Mouse (Mus musculus): Measurements from ENCODE around the gene Slc39a3. TPM values are rescaled to one million over a fixed set of nuclear protein-coding genes. Genes with fewer than 3 reads are reported as not detected.

The Slc39a3 gene
- total RNA-seq, 1 experiment from 2014 or later, result 30.3 TPM

- DNase-seq, result peak; percentile 78
Measured at GRCm38 (mm10) chr10:80985241-80985969, 51.8 kb downstream of the Slc39a3 start.

- no peak for DNase-seq
Measured at GRCm38 (mm10) chr10:80984223-80984622, 53.0 kb downstream of the Slc39a3 start.

GRCm38 (mm10) chr10:80982381-80982780 is 54.8 kb downstream of the Slc39a3 start:
- DNase-seq, result peak; percentile 84

GRCm38 (mm10) chr10:80981564-80982112 is 55.6 kb downstream of the Slc39a3 start:
- no peak for DNase-seq

Other genes with a start within 250 kb of the Slc39a3 start
- 47.6 and 52.2 TPM in 2 replicates for gene Sf3a2, start 239.2 kb downstream of the Slc39a3 start, total RNA-seq (2021)
- gene Plekhj1, start 238.8 kb downstream of the Slc39a3 start, total RNA-seq (2021), result 59.5 and 71.1 TPM in 2 replicates
- 0.74 and 0.94 TPM in 2 replicates for gene Amh, start 232.2 kb downstream of the Slc39a3 start, total RNA-seq (2021)
- gene Jsrp1, start 223.9 kb downstream of the Slc39a3 start, total RNA-seq (2021), result 2.8 and 3.1 TPM in 2 replicates
- 734 and 741 TPM in 2 replicates for gene Oaz1, start 210.8 kb downstream of the Slc39a3 start, total RNA-seq (2021)
- gene Lingo3, start 193.4 kb downstream of the Slc39a3 start, total RNA-seq (2021), result 1.0 and 1.2 TPM in 2 replicates
- gene Lsm7, start 182.2 kb downstream of the Slc39a3 start, total RNA-seq (2021), result 35.1 and 43.3 TPM in 2 replicates
- gene Sppl2b, start 182.2 kb downstream of the Slc39a3 start, total RNA-seq (2021), result 30.5 and 33.0 TPM in 2 replicates
- gene Tmprss9, start 165.6 kb downstream of the Slc39a3 start, total RNA-seq (2021), result 0.11 TPM in 1 of 2 replicates, not detected in the other
- gene Timm13, start 136.5 kb downstream of the Slc39a3 start, total RNA-seq (2021), result 252 and 257 TPM in 2 replicates
- gene Lmnb2, start 119.2 kb downstream of the Slc39a3 start, total RNA-seq (2021), result 14.9 and 15.8 TPM in 2 replicates
- 29.8 and 91.3 TPM in 2 replicates for gene Gadd45b, start 107.4 kb downstream of the Slc39a3 start, total RNA-seq (2021)
- 5.9 and 6.2 TPM in 2 replicates for gene Gng7, start 22.5 kb downstream of the Slc39a3 start, total RNA-seq (2021)
- gene Diras1, start 11.8 kb downstream of the Slc39a3 start, total RNA-seq (2021), result 2.1 and 2.3 TPM in 2 replicates
- gene Sgta, start 22.8 kb upstream of the Slc39a3 start, total RNA-seq (2021), result 212 and 215 TPM in 2 replicates
- gene Thop1, start 32.6 kb upstream of the Slc39a3 start, total RNA-seq (2021), result 56.0 and 60.6 TPM in 2 replicates
- 2.5 and 26.5 TPM in 2 replicates for gene Creb3l3, start 61.4 kb upstream of the Slc39a3 start, total RNA-seq (2021)
- 161 and 163 TPM in 2 replicates for gene Map2k2, start 68.5 kb upstream of the Slc39a3 start, total RNA-seq (2021)
- 66.9 and 73.8 TPM in 2 replicates for gene Zbtb7a, start 97.8 kb upstream of the Slc39a3 start, total RNA-seq (2021)
- 27.3 and 28.3 TPM in 2 replicates for gene Pias4, start 130.5 kb upstream of the Slc39a3 start, total RNA-seq (2021)
- 1,390 and 1,511 TPM in 2 replicates for gene Eef2, start 139.2 kb upstream of the Slc39a3 start, total RNA-seq (2021)
- gene Dapk3, start 145.6 kb upstream of the Slc39a3 start, total RNA-seq (2021), result 58.3 and 62.2 TPM in 2 replicates
- gene 4930442H23Rik, start 146.4 kb upstream of the Slc39a3 start, total RNA-seq (2021), result not detected in 2 replicates
- gene Nmrk2, start 164.6 kb upstream of the Slc39a3 start, total RNA-seq (2021), result not detected in 2 replicates
- 2.1 and 3.5 TPM in 2 replicates for gene Atcay, start 193.4 kb upstream of the Slc39a3 start, total RNA-seq (2021)
- gene Zfr2, start 195.7 kb upstream of the Slc39a3 start, total RNA-seq (2021), result 11.0 and 12.5 TPM in 2 replicates
- 2.1 and 2.9 TPM in 2 replicates for gene Matk, start 215.5 kb upstream of the Slc39a3 start, total RNA-seq (2021)
- gene Mrpl54, start 229.5 kb upstream of the Slc39a3 start, total RNA-seq (2021), result 108 and 113 TPM in 2 replicates
- 95.0 and 100 TPM in 2 replicates for gene Apba3, start 229.5 kb upstream of the Slc39a3 start, total RNA-seq (2021)

Data from adrenal gland, postnatal 14 days (tissue).